Mouse (Mus musculus): ENCODE measurements around the gene Shisa6. TPM values are rescaled to one million over a fixed set of nuclear protein-coding genes. Genes with fewer than 3 reads are reported as not detected.
"Not testable (repeated sequence)": the region's sequence is repeated elsewhere in the genome, so short reads cannot be mapped to it uniquely, and the experiment has no call there.

The Shisa6 gene
- polyA plus RNA-seq, 1 experiment from 2014 or later = 0.40 TPM

DNA sequence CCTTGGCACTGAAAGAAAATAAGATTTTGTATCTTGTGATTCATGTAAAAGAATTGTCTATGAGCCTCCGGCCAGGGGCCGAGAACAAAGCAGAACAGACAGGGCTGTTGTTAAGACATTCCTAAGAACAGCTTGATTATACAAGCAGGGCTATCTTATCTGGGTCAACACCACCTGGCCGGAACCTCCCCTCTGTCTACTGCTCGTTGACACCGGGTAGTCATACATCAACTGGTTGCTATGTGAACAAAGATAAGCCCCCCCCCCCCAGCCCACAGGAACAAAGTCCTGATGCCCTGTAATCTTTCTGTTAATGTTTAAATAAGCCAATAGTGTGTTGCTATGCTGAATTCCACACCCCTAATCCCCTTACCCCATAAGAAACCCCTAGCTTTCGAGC, 117.0 kb downstream of the Shisa6 start:
- not testable (repeated sequence) for H3K4me2 ChIP-seq; H3K4me3 ChIP-seq (ENCODE audit: low read depth, low read length); H3K36me3 ChIP-seq (ENCODE audit: control insufficient read depth, insufficient read depth, low read length); H3K27me3 ChIP-seq (ENCODE audit: control insufficient read depth, insufficient read depth, low read length); H3K9ac ChIP-seq (ENCODE audit: low read depth, low read length); H3K9me3 ChIP-seq (replicated peaks; ENCODE audit: control insufficient read depth, low read length); ATAC-seq (replicated peaks; ENCODE audit: insufficient number of reproducible peaks, low FRiP score, low TSS enrichment); H3K27ac ChIP-seq (ENCODE audit: low read depth, low read length); H3K4me1 ChIP-seq (ENCODE audit: control insufficient read depth, insufficient read depth, low read length)
- WGBS (ENCODE audit: insufficient replicate concordance) = 36% methylated on average over 6 of the region's 6 CpGs

DNA sequence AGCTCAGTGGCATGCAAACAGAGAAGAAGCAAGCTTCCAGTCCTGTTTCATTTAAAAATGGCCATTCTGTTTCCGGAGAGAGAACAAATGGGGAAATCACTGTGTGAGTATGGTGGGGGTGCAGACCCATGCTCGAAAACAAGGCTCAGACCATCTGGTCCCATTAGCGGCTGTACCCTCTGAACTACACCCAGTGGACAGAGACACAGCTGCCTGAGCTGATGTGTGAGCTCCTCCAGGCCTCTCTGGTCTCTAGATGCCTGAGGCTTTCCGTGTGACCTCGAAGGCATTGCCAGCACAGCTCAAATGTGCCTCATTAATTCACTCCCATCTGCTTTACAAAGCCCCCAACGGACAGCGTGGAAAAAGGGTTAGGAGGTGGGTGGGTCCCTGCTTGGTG, 125.7 kb downstream of the Shisa6 start:
- Histone ChIP-seq H3K9me3 (replicated peaks; ENCODE audit: control insufficient read depth, low read length) (no peaks in the 10 kb centered on the region), H3K27me3 (ENCODE audit: control insufficient read depth, insufficient read depth, low read length) (no peaks in the 10 kb centered on the region), H3K36me3 (ENCODE audit: control insufficient read depth, insufficient read depth, low read length) (no peaks in the 10 kb centered on the region), H3K4me3 (ENCODE audit: low read depth, low read length) (no peak overlapping the region), H3K27ac (ENCODE audit: low read depth, low read length) (no peak overlapping the region), H3K4me1 (ENCODE audit: control insufficient read depth, insufficient read depth, low read length) (no peaks in the 10 kb centered on the region), H3K9ac (ENCODE audit: low read depth, low read length) (no peak overlapping the region), H3K4me2 (no peak overlapping the region)
- ATAC-seq (replicated peaks; ENCODE audit: insufficient number of reproducible peaks, low FRiP score, low TSS enrichment) = no peak
- 65% methylated on average over 7 of the region's 7 CpGs for WGBS (ENCODE audit: insufficient replicate concordance)

DNA sequence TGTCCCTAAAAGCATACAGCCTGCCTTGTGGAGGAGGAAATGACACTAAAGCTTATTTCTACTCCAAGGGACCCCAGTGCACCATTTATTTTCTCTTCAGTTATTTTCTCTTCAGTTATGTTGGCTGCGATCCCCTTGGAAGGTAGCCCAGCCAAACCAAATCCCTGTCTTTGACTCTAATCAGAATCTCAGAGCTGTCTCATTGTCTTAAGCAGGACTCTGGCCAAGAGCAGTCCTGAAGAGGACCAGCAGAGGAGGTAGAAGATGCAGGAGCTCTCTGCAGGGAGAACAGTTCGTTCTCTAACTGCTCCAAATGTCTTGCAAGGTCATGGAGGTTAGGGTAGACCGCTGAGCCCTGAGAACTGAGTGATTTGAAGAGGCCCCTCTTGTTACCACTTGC, 138.2 kb downstream of the Shisa6 start:
- Histone ChIP-seq H3K9ac (ENCODE audit: low read depth, low read length) (no peak overlapping the region), H3K4me3 (ENCODE audit: low read depth, low read length) (no peak overlapping the region), H3K36me3 (ENCODE audit: control insufficient read depth, insufficient read depth, low read length) (no peaks in the 10 kb centered on the region), H3K9me3 (replicated peaks; ENCODE audit: control insufficient read depth, low read length) (no peaks in the 10 kb centered on the region), H3K4me1 (ENCODE audit: control insufficient read depth, insufficient read depth, low read length) (no peaks in the 10 kb centered on the region), H3K27ac (ENCODE audit: low read depth, low read length) (no peak overlapping the region), H3K4me2 (no peak overlapping the region), H3K27me3 (ENCODE audit: control insufficient read depth, insufficient read depth, low read length) (no peaks in the 10 kb centered on the region)
- no peak for ATAC-seq (replicated peaks; ENCODE audit: insufficient number of reproducible peaks, low FRiP score, low TSS enrichment)
- 60% methylated on average over 3 of the region's 3 CpGs for WGBS (ENCODE audit: insufficient replicate concordance)

DNA sequence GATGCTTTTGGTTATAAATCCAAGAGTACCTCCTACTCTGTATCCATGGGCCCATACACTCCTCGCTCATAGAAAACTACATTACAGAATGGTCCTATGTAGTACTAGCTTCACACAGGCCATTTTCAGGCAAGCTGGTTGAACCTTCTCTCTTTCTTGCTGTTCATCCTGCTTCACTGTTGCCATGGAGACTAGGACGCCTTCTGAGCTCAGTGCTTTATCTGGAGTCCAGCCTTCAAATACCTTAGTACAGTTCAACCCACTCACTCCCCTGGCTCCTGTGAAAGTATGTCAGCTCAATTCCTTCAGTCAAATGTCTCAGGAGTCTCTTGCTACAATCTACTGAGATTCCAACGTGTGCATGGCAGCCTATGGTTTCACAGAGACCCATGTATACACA, 154.0 kb downstream of the Shisa6 start:
- 53% methylated on average over 3 of the region's 3 CpGs for WGBS (ENCODE audit: insufficient replicate concordance)
- H3K27me3 ChIP-seq (ENCODE audit: control insufficient read depth, insufficient read depth, low read length) = no peaks in the 10 kb centered on the region
- no peak overlapping the region for H3K4me3 ChIP-seq (ENCODE audit: low read depth, low read length)
- ATAC-seq (replicated peaks; ENCODE audit: insufficient number of reproducible peaks, low FRiP score, low TSS enrichment) = no peak
- no peaks in the 10 kb centered on the region for H3K4me1 ChIP-seq (ENCODE audit: control insufficient read depth, insufficient read depth, low read length)
- H3K9ac ChIP-seq (ENCODE audit: low read depth, low read length) = no peak overlapping the region
- no peak overlapping the region for H3K4me2 ChIP-seq
- no peak overlapping the region for H3K27ac ChIP-seq (ENCODE audit: low read depth, low read length)
- no peaks in the 10 kb centered on the region for H3K9me3 ChIP-seq (replicated peaks; ENCODE audit: control insufficient read depth, low read length)
- no peaks in the 10 kb centered on the region for H3K36me3 ChIP-seq (ENCODE audit: control insufficient read depth, insufficient read depth, low read length)

DNA sequence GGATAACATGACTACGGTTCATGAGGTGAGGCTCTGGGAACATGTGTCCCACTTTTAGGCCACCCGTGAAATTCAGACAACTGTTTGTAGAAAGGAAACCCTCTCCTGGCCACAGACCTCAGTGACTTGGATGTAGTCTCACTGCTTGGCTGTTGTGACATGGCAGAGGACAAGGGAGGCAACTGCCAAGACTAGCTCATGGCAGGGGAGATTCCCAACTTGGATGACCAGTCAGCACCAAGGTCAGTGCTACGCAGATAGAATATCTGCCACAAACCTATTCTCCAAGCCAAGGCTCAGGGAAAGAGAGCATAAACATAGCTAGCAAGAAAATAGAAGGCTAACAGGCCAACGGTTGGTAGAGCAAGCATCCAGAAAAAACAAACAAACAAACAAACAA, 156.0 kb downstream of the Shisa6 start:
- Histone ChIP-seq H3K4me2 (no peak overlapping the region), H3K36me3 (ENCODE audit: control insufficient read depth, insufficient read depth, low read length) (no peaks in the 10 kb centered on the region), H3K4me1 (ENCODE audit: control insufficient read depth, insufficient read depth, low read length) (no peaks in the 10 kb centered on the region), H3K27ac (ENCODE audit: low read depth, low read length) (no peak overlapping the region), H3K4me3 (ENCODE audit: low read depth, low read length) (no peak overlapping the region), H3K9ac (ENCODE audit: low read depth, low read length) (no peak overlapping the region), H3K9me3 (replicated peaks; ENCODE audit: control insufficient read depth, low read length) (no peaks in the 10 kb centered on the region), H3K27me3 (ENCODE audit: control insufficient read depth, insufficient read depth, low read length) (no peaks in the 10 kb centered on the region)
- ATAC-seq (replicated peaks; ENCODE audit: insufficient number of reproducible peaks, low FRiP score, low TSS enrichment) = no peak
- 85% methylated on average over 4 of the region's 4 CpGs for WGBS (ENCODE audit: insufficient replicate concordance)

DNA sequence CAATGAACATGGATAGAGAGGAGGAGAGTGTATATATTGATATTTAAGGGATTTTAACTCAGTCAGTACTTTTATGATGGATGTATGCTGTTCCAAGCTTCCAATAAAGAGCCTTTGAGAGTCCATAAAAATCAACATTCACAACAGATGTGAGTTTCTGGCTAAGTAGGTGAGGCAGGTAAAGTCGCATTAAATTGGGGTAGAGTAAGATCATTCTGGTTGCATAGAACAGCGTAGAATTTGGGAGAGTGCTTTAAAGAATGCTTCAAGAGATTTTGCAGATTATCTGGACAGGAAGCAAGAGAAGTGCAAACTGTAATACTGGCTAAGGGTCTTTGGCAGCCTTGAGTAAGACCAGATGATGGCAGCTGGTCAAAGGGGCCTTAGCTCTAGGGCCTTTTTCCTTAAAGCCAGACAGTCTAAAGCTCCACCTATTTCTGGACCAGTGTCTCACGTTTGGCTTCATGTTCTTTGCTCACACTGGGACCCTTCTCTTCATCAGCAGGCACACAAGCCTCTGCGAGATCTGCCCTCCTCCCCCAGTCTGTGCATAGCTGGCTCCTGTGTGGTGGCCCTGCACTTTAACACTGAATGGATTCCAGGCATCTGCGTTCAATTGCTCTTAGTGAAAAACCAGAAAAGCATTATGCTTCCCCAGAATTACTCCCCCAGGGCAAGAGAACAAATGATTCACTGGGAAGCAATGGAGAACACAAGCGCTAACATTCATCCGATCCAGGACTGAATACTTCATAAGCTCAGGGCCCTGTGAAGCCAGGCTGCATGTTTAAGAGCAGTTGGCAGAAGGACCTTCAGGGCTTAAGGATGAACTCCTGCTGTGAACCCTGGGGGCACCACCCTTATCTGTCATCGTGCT, 158.7 kb downstream of the Shisa6 start:
- Histone ChIP-seq H3K27me3 (ENCODE audit: control insufficient read depth, insufficient read depth, low read length) (no peaks in the 10 kb centered on the region), H3K36me3 (ENCODE audit: control insufficient read depth, insufficient read depth, low read length) (no peaks in the 10 kb centered on the region), H3K27ac (ENCODE audit: low read depth, low read length) (no peak overlapping the region), H3K9ac (ENCODE audit: low read depth, low read length) (no peak overlapping the region), H3K9me3 (replicated peaks; ENCODE audit: control insufficient read depth, low read length) (no peaks in the 10 kb centered on the region), H3K4me1 (ENCODE audit: control insufficient read depth, insufficient read depth, low read length) (no peaks in the 10 kb centered on the region), H3K4me2 (no peak overlapping the region), H3K4me3 (ENCODE audit: low read depth, low read length) (no peak overlapping the region)
- 59% methylated on average over 8 of the region's 8 CpGs for WGBS (ENCODE audit: insufficient replicate concordance)
- no peak for ATAC-seq (replicated peaks; ENCODE audit: insufficient number of reproducible peaks, low FRiP score, low TSS enrichment)

GRCm38 (mm10) chr11:66359811-66360210, 166.0 kb downstream of the Shisa6 start:
- no peak overlapping the region for H3K27ac ChIP-seq (ENCODE audit: low read depth, low read length)
- WGBS (ENCODE audit: insufficient replicate concordance) = 81% methylated on average over 1 of the region's 1 CpGs
- no peak for ATAC-seq (replicated peaks; ENCODE audit: insufficient number of reproducible peaks, low FRiP score, low TSS enrichment)

DNA sequence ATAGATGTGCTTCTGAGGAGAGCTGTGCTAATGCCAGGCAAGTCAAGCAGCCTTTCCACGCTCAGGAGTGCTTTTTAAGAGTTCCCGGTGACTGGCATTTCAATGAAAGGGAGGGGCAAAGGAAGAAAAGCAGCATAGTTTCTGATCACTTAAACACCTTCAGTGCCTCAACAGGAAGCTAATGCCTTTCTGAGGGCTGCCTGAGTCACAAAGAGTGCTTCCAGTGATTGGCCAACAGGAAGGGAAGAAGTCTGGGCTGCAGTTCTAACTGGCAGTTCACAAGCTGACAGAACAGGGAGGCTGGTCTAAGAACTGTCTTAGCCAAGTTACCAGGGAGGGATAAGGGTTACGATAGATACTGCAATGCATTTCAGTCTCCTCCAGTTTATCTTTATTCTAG, 180.9 kb downstream of the Shisa6 start:
- whole genome bisulfite sequencing (ENCODE audit: insufficient replicate concordance) = 48% methylated on average over 3 of the region's 3 CpGs
- no peak for ATAC-seq (replicated peaks; ENCODE audit: insufficient number of reproducible peaks, low FRiP score, low TSS enrichment)
- Histone ChIP-seq H3K9me3 (replicated peaks; ENCODE audit: control insufficient read depth, low read length) (no peaks in the 10 kb centered on the region), H3K27me3 (ENCODE audit: control insufficient read depth, insufficient read depth, low read length) (no peaks in the 10 kb centered on the region), H3K27ac (ENCODE audit: low read depth, low read length) (no peak overlapping the region), H3K4me1 (ENCODE audit: control insufficient read depth, insufficient read depth, low read length) (no peaks in the 10 kb centered on the region), H3K36me3 (ENCODE audit: control insufficient read depth, insufficient read depth, low read length) (no peaks in the 10 kb centered on the region), H3K4me3 (ENCODE audit: low read depth, low read length) (no peak overlapping the region), H3K4me2 (no peak overlapping the region), H3K9ac (ENCODE audit: low read depth, low read length) (no peak overlapping the region)

More at GRCm38 (mm10) chr11:66359811-66360210, 166.0 kb downstream of the Shisa6 start:
- Histone ChIP-seq H3K36me3 (ENCODE audit: control insufficient read depth, insufficient read depth, low read length) (no peaks in the 10 kb centered on the region), H3K27me3 (ENCODE audit: control insufficient read depth, insufficient read depth, low read length) (no peaks in the 10 kb centered on the region), H3K4me3 (ENCODE audit: low read depth, low read length) (no peak overlapping the region), H3K4me1 (ENCODE audit: control insufficient read depth, insufficient read depth, low read length) (no peaks in the 10 kb centered on the region), H3K9me3 (replicated peaks; ENCODE audit: control insufficient read depth, low read length) (no peaks in the 10 kb centered on the region), H3K9ac (ENCODE audit: low read depth, low read length) (no peak overlapping the region), H3K4me2 (no peak overlapping the region)

- Histone ChIP-seq H3K27me3 (ENCODE audit: control insufficient read depth, insufficient read depth, low read length) (no peaks in the 10 kb centered on the region), H3K9ac (ENCODE audit: low read depth, low read length) (no peak overlapping the region), H3K4me2 (no peak overlapping the region), H3K9me3 (replicated peaks; ENCODE audit: control insufficient read depth, low read length) (0 out of 2 replicates have a peak, but pooled peaks cover 2% of the 10 kb centered on the region), H3K4me3 (ENCODE audit: low read depth, low read length) (no peak overlapping the region), H3K4me1 (ENCODE audit: control insufficient read depth, insufficient read depth, low read length) (no peaks in the 10 kb centered on the region), H3K27ac (ENCODE audit: low read depth, low read length) (no peak overlapping the region), H3K36me3 (ENCODE audit: control insufficient read depth, insufficient read depth, low read length) (no peaks in the 10 kb centered on the region)
- ATAC-seq (replicated peaks; ENCODE audit: insufficient number of reproducible peaks, low FRiP score, low TSS enrichment) = no peak
Observed at GRCm38 (mm10) chr11:66336313-66336712, 189.5 kb downstream of the Shisa6 start.
